Mouse (Mus musculus): ENCODE data around the gene Slc2a4. TPM values are rescaled to one million over a fixed set of nuclear protein-coding genes. Genes with fewer than 3 reads are reported as not detected.

Slc2a4 gene
- polyA plus RNA-seq (2012; rRNA removed): 10.3 and 24.4 TPM in 2 replicates

DNA sequence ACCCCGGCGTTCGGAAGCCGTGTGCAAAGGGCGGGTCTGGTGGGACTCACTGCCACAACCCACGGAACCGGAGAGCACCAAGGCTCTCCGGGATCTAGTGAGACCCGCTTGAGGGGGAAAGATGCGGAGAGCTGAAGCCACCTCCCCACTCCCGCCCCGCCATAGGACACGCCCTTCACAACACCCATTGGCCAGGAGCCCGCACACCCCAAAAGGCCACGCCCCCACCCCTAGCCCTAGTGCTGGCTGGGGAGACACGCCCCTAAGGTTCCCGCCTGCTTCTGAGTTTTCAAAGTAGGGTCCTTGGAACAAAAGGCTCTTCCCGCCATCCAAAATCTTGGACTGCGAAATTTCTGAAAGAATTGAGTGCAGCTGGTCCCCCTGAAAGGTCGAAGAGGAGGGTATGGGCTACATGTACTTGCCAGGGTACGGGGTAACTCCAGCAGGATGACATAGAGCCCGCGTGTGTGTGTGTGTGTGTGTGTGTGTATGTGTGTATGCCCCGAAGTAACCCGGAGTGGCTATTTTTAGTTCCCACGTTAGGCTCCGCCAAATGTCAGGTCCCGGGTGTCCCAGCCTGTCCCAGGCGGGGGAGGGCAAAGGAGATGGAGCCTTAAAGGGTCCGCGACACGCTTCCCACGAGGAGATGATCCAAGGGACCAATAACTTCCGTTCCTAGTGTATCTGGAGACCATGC, at the start of gene Slc2a4:
Gene Slc2a4 (minus strand): TSS at position 123 of the 697 bp plus-strand sequence.

DNA sequence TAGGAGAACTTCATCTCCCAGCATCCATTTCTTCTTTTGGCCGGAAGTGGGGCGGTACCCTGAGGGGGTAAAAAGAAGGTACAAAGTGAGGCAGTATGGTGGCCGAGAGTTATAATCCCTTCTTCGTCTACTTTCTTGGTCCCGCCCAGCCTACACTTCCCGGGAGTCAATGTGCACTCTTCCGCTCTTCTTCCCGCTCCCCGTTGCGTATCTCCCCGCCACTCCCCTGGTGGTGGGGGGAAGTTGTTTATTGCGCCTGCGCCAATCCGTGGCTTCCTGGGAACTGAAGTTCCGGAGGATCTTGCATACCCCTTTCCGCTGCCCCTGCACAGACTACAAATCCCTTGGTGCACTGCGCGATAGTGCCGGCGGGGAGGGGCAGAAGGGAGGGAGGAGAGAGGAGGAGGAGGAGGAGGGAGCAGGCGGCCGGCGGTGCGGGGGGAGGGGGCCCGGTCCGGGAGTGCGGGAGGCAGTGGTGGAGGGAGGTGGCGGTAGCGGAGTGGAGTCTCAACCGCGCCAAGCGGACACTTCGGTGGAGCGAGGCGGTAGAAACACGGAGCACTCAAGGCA, 47.5 kb upstream of the Slc2a4 start, which contains the start of gene Phf23:
Gene Phf23 (plus strand): TSS at position 387 of the 570 bp plus-strand sequence.

DNA sequence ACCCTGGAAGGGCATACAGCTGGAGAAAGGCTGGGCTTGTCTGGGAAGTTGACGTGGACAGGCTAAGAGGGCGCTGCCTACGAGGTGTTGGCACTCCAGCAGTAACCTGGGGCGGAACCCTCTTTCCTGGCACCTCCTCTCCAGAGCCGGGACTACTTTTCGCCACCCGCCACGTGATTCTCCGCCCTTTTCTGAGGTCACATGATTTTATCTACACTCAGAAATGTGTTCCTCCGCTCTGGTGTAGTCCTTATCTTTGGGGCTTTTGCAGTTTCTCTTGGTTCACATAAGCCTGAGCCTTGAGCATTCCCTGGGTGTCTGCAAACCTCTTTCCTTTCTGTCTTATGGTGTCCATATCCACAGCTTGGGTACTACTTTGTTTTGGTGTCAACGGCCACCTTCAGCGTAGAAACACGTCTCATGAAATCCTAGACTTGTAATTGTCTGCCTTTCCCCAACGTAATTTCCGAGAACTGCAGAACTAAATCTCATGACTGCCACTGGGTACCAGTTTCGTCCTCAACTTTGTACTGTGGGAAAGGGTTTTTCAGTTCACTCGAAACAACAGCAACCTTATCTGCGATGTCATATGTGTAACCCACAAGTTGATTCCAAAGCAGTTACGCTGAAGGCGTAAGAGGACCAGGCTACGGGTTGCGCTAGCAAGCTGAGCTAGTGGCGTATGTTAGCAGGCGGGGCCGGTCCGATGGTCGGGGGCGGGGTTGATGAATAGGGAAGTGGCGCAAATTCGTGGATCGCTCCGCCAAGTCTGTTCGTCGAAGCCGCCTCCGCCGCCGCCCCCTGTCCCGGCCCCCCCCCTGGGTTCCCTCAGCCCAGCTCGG, 43.1 kb upstream of the Slc2a4 start, which contains the start of gene Gabarap:
Gene Gabarap (plus strand): TSS at position 294 of the 842 bp plus-strand sequence.

DNA sequence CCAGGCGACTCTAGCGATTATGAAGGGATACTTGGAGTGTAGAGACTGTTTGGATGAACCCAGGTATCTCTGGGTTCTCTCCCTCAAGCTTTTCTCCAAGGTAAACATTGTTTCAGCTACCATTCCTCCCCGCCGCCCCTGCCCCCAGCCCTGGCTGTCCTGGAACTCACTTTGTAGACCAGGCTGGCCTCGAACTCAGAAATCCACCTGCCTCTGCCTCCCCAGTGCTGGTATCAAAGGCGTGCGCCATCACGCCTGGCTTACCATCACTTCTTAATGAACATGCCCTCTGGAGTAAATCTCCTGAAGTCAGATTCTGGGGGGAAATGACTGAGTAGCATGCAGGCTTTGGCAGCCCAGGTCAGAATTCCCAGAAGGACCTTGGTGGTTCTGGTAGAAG, 34.2 kb upstream of the Slc2a4 start, which contains the start of gene Elp5:
Gene Elp5 (minus strand): TSS at position 293 of the 400 bp plus-strand sequence.

DNA sequence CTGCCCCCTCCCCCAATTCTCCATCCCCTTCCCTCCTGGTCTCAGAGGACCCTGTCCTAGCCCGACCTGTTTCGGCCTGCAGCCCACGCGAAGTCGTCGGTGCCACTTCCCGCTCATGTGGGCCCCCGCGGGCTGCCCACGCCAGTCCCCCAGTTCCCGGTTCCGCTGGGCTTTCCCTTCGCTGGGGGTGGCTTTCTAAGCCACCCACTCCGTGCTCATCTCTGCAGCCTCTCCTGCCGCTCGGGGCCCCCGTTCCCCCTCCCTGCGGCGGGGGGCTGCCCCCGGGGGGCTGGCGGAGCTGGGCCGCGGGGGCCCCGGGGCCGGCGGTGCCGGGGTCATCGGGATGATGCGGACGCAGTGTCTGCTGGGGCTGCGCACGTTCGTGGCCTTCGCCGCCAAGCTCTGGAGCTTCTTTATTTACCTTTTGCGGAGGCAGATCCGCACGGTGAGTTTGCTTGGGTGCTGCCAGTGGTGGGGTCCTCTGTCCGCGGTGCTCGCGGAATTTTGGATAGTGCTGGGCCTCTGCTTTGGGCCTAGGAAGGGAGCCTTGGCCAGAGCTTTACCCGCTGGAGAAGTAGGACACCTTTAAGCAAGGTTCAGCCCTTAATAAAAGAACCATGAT, 33.3 kb upstream of the Slc2a4 start, which contains the start of gene Ctdnep1:
Gene Ctdnep1 (plus strand): TSS at position 16 of the 622 bp plus-strand sequence.

DNA sequence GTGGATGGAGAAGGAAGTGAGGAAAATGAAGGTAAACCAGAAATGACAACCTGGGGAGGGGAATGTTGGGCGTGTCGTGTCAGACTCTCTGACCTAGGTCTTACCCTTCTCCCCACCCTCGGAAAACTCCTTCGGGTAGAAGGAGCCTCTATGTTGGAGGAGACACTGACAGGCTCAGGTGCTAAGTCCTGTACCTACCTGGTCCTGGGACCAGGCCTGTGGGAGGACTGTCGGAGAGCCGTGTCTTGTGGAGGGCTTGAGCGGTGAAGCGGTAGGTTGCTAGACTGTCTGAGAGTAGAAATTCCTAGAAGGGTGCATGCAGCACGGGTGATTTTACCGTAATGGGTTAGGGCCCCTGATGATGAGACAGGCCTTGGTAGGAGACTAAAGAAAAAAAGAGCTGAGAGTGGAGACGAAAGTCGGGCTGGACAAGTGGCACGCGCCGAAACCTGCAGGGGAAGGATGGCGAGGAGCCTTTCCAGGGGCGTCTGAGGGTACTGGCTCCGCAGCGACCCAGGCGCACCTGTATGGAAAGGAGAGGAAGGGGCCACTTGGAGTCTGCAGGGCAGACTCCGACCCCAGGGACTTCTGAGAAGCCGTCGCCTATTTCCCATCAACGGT, 16.8 kb upstream of the Slc2a4 start, which contains the start of gene Cldn7:
Gene Cldn7 (plus strand): TSS at position 130 of the 621 bp plus-strand sequence.

DNA sequence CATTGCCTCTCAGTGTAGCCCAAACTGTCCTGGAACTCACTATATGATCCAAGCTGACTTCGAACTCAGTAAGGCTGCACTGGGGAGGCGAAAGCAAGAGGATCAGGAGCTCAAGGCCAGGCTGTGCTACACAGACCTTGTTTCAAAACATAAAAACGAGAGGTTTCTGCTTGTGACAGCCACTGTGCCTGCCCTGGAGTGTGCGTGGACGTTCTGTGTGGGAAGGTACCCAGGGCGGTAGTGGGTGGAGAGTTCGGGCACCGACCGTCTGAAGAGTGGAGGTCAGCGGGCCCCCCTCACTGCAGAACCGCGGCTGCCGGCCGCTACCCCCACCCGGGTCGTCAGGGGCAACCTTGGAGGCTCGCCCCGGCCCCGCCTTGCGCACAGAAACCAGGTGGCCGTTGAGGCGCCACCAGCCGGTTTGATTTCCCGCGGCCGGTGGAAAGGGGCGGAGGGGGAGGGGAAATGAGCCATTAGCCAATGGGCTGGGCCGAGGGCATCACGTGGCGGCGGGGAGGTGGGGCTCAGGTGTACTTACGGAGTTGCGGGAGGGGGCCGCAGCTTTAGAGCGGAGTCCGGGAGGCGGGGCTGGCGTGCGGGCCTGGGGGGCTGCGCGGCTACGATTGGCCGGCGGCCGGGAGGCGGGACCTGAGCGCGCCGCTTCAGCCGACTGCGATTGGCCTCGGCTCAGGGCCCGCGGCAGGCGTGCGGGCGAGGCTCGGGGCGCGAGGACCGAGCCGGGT, 12.7 kb downstream of the Slc2a4 start, which contains the start of gene Ybx2:
Gene Ybx2 (plus strand): TSS at position 660 of the 743 bp plus-strand sequence.

DNA sequence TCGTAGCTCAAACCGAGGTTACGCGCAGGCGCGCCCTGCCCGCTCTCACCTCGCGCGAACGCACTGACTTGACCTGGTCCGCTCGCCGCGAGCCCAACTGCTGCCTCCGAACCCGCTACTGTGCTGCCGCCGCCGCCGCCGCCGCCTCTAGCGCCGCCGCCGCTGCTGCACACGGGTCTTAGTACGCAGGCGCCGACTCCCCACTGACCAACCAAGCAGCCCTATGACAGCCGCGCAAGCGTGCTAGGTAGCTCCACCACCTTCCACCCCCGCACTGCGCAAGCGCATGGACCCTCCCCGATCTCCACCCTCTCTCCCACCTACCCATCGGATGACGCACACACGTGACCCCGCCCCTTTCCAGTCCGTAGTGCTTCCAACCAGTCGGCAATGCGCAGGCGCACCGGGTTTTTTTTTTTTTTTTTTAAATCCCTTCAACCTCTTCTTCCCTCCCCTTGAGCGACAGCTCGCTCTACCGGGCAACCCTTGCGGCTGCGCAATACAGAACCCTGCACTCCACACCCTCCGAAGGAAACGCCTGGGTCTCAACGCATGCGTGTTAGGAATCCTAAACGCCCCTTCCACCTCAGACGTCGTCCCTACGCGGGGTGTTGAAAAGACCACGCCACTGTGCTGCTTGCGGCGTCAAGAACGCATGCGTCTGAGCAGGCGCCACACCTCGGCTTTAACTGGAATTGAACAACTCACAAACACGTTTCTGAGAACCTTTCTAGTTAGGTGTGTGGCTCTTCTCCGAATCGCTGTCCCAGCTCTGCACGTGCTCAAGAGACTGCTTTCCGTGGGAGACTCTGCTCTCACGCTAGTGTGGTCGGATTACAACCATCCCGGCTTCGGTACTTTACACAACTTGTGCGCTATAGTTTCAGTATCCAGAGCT, 26.6 kb downstream of the Slc2a4 start, which contains the start of gene Eif5a:
Gene Eif5a (minus strand): TSS at position 845 of the 898 bp plus-strand sequence.

DNA sequence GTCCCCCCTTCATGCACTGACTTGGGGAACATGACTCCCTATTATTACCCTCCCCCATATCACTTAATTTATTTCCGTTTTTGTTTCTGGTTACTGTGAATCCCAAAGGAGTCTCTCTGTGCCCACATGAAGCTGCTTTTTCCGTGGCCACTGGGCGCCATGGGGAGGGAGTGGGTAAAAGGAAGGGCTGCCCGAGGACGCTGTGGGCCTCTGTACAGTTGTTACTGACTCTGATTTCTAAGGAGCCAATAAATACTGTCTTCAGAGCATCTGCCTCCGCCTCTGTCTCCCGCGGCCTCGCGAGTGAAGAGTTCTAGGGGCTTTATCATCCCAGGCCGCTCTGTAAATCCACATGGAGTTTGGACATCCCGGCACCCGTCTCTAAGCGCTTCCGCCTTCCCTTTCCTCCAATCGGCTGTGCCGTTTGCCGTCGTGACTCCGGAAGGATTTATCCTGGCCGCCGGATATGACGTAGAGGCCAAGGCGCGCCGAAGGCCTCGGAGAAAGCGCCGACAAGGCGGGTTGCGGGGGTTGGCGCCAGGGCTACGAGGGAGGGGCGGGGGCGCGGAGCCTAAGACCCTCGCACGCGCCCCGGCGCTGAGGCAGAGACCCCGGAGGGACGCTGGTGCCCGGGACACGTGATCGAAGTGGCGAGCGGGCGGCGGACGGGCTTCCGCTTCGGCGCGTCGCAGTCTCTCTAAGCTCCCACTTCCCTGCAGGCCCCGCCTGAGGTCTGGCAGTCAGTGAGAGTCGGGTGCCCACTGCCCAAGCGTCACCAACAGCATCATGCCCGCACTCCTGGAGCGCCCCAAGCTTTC, 34.2 kb downstream of the Slc2a4 start, which contains the start of gene Gps2:
Gene Gps2 (plus strand): TSS at position 335 of the 818 bp plus-strand sequence.

DNA sequence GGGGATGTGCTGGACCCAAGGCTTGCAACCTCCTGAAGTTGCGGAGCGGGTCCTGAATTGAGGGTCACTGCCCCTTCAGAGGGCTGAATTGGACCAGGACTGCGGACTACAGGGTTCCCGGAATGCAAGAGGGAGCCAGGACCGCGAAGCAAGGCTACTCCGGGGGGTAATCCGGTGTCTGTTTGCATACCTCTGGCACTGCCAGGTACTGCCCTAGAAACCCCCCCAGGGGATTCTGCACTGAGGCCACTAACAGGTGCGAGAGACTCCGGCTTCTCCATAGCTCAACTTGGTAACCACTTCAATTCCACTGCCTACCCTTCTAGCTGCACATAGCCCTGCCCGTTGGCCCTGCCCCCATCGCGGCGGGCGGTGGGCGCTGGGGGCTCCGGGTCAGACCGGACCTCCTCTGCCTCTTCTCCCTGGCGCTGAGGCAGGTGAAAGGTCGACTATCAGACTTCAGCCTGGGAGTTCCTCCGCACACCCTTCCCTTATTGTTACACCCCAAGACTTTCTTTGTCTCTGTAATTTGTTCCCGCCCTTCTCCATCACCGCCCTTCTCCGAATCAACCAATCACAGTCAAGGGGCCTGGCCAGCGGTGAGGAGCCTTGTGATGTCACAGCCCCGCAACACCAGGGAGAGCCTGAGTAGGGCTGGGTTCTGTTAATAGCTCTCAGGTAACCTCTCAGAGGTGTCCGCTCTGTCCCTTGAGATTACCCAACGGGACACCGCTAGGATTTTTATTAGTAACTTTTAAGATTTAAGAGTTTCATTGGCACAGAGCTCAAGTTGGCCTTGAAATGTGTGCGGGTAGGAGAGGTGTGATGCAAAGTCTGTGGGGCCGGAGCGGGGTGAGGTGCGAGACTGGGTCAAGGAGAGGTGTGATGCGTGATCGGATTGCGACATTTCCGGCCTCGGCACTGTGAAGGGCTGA, 47.2 kb downstream of the Slc2a4 start, which contains the start of the genes 2810408A11Rik and Neurl4:
Gene 2810408A11Rik (minus strand): TSS at position 517 of the 935 bp plus-strand sequence.
Gene Neurl4 (plus strand): TSS at position 602 of the 935 bp plus-strand sequence.

DNA sequence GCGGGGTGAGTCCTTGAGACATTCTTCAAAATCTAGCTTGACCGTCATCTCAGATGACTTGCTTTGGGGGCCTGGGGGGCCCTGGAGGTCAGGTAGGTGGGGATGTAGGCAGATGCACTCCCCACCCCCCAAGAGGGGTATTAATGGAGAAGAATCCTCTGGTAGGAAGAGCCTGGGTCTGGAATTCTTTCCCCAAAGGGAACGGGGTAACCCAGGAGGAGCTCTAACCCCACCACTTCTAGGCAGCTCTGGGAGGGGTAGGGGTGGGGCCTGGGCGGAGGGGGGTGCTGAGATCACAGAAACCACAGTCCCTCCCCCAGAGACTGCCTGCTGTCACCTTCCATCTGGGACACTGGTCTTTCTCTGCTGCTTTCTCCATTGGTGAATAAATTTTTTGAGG, 52.7 kb downstream of the Slc2a4 start, which contains the start of gene Acap1:
Gene Acap1 (minus strand): TSS at position 249 of the 400 bp plus-strand sequence.

Other genes starting within 250 kb of the Slc2a4 start
- 48.6 and 79.6 TPM in 2 replicates for gene Polr2a, start 189.6 kb downstream of the Slc2a4 start, polyA plus RNA-seq (2012; rRNA removed)
- 0.16 and 0.30 TPM in 2 replicates for gene Slc35g3, start 186.2 kb downstream of the Slc2a4 start, polyA plus RNA-seq (2012; rRNA removed)
- gene Zbtb4, start 182.3 kb downstream of the Slc2a4 start, polyA plus RNA-seq (2012; rRNA removed): 4.7 and 5.0 TPM in 2 replicates
- gene Chrnb1, start 152.2 kb downstream of the Slc2a4 start, polyA plus RNA-seq (2012; rRNA removed): 1.7 and 15.7 TPM in 2 replicates
- gene Fgf11, start 146.3 kb downstream of the Slc2a4 start, polyA plus RNA-seq (2012; rRNA removed): 4.7 and 7.5 TPM in 2 replicates
- 0.19 and 0.27 TPM in 2 replicates for gene Tmem102, start 142.6 kb downstream of the Slc2a4 start, polyA plus RNA-seq (2012; rRNA removed)
- gene Gm39566, start 132.9 kb downstream of the Slc2a4 start, polyA plus RNA-seq (2012; rRNA removed): not detected in 2 replicates
- gene Spem2, start 129.7 kb downstream of the Slc2a4 start, polyA plus RNA-seq (2012; rRNA removed): not detected in 2 replicates
- gene Spem1, start 126.0 kb downstream of the Slc2a4 start, polyA plus RNA-seq (2012; rRNA removed): 0.80 and 0.86 TPM in 2 replicates
- gene Nlgn2, start 110.4 kb downstream of the Slc2a4 start, polyA plus RNA-seq (2012; rRNA removed): 70.3 and 84.9 TPM in 2 replicates
- 137 and 187 TPM in 2 replicates for gene Tmem256, start 109.7 kb downstream of the Slc2a4 start, polyA plus RNA-seq (2012; rRNA removed)
- 60.2 and 99.9 TPM in 2 replicates for gene Plscr3, start 101.8 kb downstream of the Slc2a4 start, polyA plus RNA-seq (2012; rRNA removed)
- gene Tnk1, start 89.5 kb downstream of the Slc2a4 start, polyA plus RNA-seq (2012; rRNA removed): 0.25 and 0.65 TPM in 2 replicates
- gene Tmem95, start 70.2 kb downstream of the Slc2a4 start, polyA plus RNA-seq (2012; rRNA removed): not detected in 2 replicates
- 2.3 and 2.9 TPM in 2 replicates for gene Kctd11, start 66.8 kb downstream of the Slc2a4 start, polyA plus RNA-seq (2012; rRNA removed)
- gene Acap1, start 52.6 kb downstream of the Slc2a4 start, polyA plus RNA-seq (2012; rRNA removed): 2.0 and 2.4 TPM in 2 replicates
- 10.4 and 14.1 TPM in 2 replicates for gene 2810408A11Rik, start 47.2 kb downstream of the Slc2a4 start, polyA plus RNA-seq (2012; rRNA removed)
- gene Neurl4, start 47.1 kb downstream of the Slc2a4 start, polyA plus RNA-seq (2012; rRNA removed): 86.7 and 121 TPM in 2 replicates
- gene Gps2, start 34.3 kb downstream of the Slc2a4 start, polyA plus RNA-seq (2012; rRNA removed): 71.0 and 88.1 TPM in 2 replicates
- 1,164 and 1,181 TPM in 2 replicates for gene Eif5a, start 26.2 kb downstream of the Slc2a4 start, polyA plus RNA-seq (2012; rRNA removed)
- gene Ybx2, start 12.4 kb downstream of the Slc2a4 start, polyA plus RNA-seq (2012; rRNA removed): 23.1 and 36.5 TPM in 2 replicates
- gene Cldn7, start 16.6 kb upstream of the Slc2a4 start, polyA plus RNA-seq (2012; rRNA removed): 2.3 and 5.7 TPM in 2 replicates
- gene Ctdnep1, start 33.0 kb upstream of the Slc2a4 start, polyA plus RNA-seq (2012; rRNA removed): 88.4 and 139 TPM in 2 replicates
- 112 and 147 TPM in 2 replicates for gene Elp5, start 34.3 kb upstream of the Slc2a4 start, polyA plus RNA-seq (2012; rRNA removed)
- gene Gabarap, start 43.0 kb upstream of the Slc2a4 start, polyA plus RNA-seq (2012; rRNA removed): 303 and 380 TPM in 2 replicates
- gene Phf23, start 47.6 kb upstream of the Slc2a4 start, polyA plus RNA-seq (2012; rRNA removed): 66.5 and 98.1 TPM in 2 replicates
- gene Dvl2, start 52.4 kb upstream of the Slc2a4 start, polyA plus RNA-seq (2012; rRNA removed): 32.7 and 40.0 TPM in 2 replicates
- 32.6 and 38.6 TPM in 2 replicates for gene Acadvl, start 67.2 kb upstream of the Slc2a4 start, polyA plus RNA-seq (2012; rRNA removed)
- 71.2 and 101 TPM in 2 replicates for gene Dlg4, start 68.8 kb upstream of the Slc2a4 start, polyA plus RNA-seq (2012; rRNA removed)
- gene Asgr1, start 105.9 kb upstream of the Slc2a4 start, polyA plus RNA-seq (2012; rRNA removed): 1.4 TPM in 2 replicates
- 0.49 and 0.56 TPM in 2 replicates for gene Asgr2, start 144.5 kb upstream of the Slc2a4 start, polyA plus RNA-seq (2012; rRNA removed)
- 0.19 and 0.31 TPM in 2 replicates for gene Mgl2, start 182.1 kb upstream of the Slc2a4 start, polyA plus RNA-seq (2012; rRNA removed)
- 0.40 and 2.1 TPM in 2 replicates for gene Clec10a, start 208.0 kb upstream of the Slc2a4 start, polyA plus RNA-seq (2012; rRNA removed)